Mouse (Mus musculus) hindbrain, embryonic 12.5 days (tissue): ENCODE data around the gene Syne2. TPM values are rescaled to one million over a fixed set of nuclear protein-coding genes. Genes with fewer than 3 reads are reported as not detected.
A peak's percentile ranks its signal among the peaks of the same experiment; 100 is the strongest.

Source experiments
- ATAC-seq: fragments of 200-750 bp; cut with Nextera tagmentation; 2 replicates; pipeline ENCODE4 v1.8.0; 2017; ENCODE audit warnings: moderate TSS enrichment; ENCODE audit not compliant: low FRiP score
- H3K27ac ChIP-seq: fragments of 300-500 bp; sonication (generic); 2 replicates; pipeline ENCODE4 v1.5.1; 2016; ENCODE audit warnings: mild to moderate bottlenecking
- H3K27me3 ChIP-seq: fragments of 300-500 bp; sonication (generic); 2 replicates; pipeline ENCODE4 v1.6.1; 2016; ENCODE audit warnings: mild to moderate bottlenecking
- H3K36me3 ChIP-seq: fragments of 300-500 bp; sonication (generic); 2 replicates; pipeline ENCODE4 v1.6.1; 2016; ENCODE audit warnings: mild to moderate bottlenecking
- H3K4me1 ChIP-seq: fragments of 300-500 bp; sonication (generic); 2 replicates; pipeline ENCODE4 v1.6.1; 2016
- H3K4me2 ChIP-seq: fragments of 300-500 bp; sonication (generic); replicated peaks from 2 replicates; pipeline ENCODE4 v1.6.1; 2016; ENCODE audit warnings: mild to moderate bottlenecking
- H3K4me3 ChIP-seq: fragments of 300-500 bp; sonication (generic); 2 replicates; pipeline ENCODE4 v1.5.1; 2016; ENCODE audit warnings: mild to moderate bottlenecking
- H3K9ac ChIP-seq: fragments of 300-500 bp; sonication (generic); 2 replicates; pipeline ENCODE4 v1.6.1; 2016; ENCODE audit warnings: mild to moderate bottlenecking, moderate library complexity
- H3K9me3 ChIP-seq: fragments of 300-500 bp; sonication (generic); replicated peaks from 2 replicates; pipeline ENCODE4 v1.6.1; 2016; ENCODE audit warnings: mild to moderate bottlenecking
- WGBS: fragments of 180-500 bp; shearing (Covaris S2); methylation state at CpG from one replicate; pipeline ENCODE4 v1.1.7; 2016; 5-methylcytosine and 5-hydroxymethylcytosine counted together
- polyA plus RNA-seq: library from polyadenylated mRNA; unstranded; fragments of >200 nt; fragmentation: Nextera tagmentation; extraction: Ambion mirVana; gene quantifications from 2 replicates; pipeline ENCODE4 v1.2.1, GENCODE M21; 2016

Gene Syne2
- polyA plus RNA-seq, 1 experiment from 2014 or later: 92.8 TPM

DNA sequence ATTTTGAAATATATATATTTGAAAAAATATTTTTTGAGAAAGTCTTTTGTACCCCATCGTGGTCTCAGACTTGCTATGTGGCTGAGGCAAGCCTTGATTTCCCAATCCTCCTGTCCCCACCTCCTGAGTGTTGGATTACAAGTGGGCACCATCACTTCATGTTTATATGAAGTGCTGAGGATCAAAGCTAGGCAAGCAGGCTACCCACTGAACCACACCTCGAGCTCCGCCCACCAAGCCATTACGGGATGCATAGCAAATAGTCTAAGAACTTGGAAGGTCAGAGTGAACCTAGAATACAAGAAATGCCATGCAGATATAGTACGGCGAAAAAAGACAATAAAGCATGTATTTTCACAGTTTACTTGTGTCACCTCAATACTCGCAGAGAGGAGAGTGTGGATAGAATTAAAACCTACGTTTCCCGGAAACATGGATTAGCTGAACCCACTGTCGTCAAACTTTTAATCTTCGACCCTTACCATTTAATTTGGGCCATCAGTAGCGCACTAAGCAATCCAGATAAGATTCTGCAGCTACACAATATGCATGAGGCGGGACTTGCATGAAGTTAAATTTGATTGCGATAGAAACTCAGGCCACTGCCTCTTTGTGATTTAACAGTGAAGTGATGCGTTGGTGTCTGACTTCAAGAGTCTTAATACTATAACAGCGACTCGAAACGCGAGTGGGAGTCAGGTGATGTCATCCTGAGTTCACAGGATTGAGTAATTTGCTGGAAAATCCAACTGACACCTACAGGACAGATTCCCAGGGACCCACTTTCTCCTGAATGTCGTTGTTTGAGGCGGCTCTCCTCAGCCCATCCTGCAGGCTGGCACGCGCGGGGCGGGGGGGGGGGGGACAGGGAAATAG is 715 bp upstream of the Syne2 start:
- H3K4me2 ChIP-seq: peak overlapping the region; percentile 72
- no peak overlapping the region for H3K27ac ChIP-seq
- H3K27me3 ChIP-seq: no peaks in the 10 kb centered on the region
- H3K36me3 ChIP-seq: no peaks in the 10 kb centered on the region
- whole genome bisulfite sequencing: 18% methylated on average over 22 of the region's 25 CpGs
- H3K9ac ChIP-seq: peak overlapping the region; percentile 84
- peaks cover 31% of the 10 kb centered on the region for H3K4me1 ChIP-seq
- H3K9me3 ChIP-seq: no peaks in the 10 kb centered on the region
- ATAC-seq: no peak; the same call in 1 of the 2 replicates
- peak overlapping the region; percentile 81 for H3K4me3 ChIP-seq

DNA sequence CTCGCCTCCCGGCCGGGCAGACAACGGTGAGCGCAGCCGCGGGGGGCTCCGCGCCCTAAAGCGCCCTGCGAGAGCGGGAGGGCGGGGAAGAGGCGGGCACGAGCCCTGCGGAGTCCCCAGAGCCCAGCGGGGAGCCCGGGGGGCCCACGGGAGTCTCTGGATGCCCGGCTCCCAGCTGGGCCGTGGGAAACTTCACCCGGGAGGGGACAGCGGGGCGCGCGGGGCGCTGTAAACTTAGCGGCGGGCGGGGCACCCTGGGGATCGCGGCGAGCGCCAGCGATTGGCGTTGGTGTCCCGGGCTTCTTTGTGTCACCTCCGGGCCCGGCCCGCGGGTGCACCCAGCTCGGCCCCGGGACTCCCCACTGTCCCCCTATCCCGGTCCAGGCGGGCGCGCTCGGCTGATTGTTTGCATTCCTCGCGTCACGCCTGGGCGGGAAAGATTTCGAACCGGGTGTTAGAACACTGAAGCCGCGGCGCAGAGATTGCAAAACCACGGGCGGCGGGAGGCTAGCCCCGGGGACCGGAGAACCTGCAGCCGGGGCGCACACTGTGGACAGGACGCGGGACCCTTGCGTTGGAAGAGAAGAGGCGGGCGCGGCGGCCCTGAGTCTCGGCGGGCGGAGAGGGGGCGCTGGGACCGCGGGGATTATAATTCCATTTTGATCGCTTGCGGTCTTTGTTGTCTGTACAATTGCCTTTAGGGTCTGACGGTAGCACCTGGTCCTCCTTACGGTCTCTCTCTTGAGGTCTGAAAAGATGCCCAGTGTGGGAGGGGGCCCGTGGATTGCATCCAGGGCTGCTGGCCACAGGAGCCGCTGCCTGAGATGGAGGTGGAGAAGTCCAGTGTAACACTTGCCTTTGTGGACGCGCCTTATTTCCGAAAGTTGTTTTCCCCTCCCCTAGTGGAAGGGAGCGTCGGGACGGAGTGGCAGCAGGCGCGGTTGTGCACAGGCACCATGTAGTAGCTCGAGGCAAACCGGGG is 810 bp downstream of the Syne2 start:
- peaks cover 34% of the 10 kb centered on the region for H3K4me1 ChIP-seq
- ATAC-seq: peak; percentile 85
- H3K27ac ChIP-seq: peak overlapping the region; percentile 82
- under 1% methylated on average over 75 of the region's 93 CpGs for WGBS
- no peaks in the 10 kb centered on the region for H3K27me3 ChIP-seq
- peak overlapping the region; percentile 81 for H3K4me3 ChIP-seq
- H3K4me2 ChIP-seq: peak overlapping the region; percentile 72
- no peaks in the 10 kb centered on the region for H3K9me3 ChIP-seq
- H3K36me3 ChIP-seq: no peaks in the 10 kb centered on the region
- H3K9ac ChIP-seq: peak overlapping the region; percentile 84

DNA sequence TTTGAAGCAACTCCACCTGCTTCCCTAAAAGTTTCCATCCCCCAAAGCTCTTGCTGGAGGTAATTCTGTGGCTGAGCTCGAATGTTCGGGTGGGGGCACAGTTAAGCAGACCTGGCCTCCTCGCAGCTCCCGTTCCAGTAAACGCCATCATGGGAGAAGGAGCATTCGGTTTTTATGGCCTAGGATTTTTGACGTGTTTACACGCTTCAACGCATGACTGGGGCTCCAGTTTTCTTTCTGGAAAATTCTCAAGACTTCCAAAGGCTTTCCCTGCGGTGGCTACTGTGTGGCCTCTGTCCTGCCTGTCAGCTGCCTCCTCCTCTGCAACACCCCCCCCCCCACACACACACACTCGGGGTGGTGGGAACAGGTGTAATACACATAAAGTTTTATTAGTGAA is 1.5 kb downstream of the Syne2 start:
- Histone ChIP-seq H3K9me3 (no peaks in the 10 kb centered on the region), H3K27me3 (no peaks in the 10 kb centered on the region), H3K4me1 (peaks cover 34% of the 10 kb centered on the region), H3K4me3 (peak overlapping the region; percentile 81), H3K36me3 (no peaks in the 10 kb centered on the region), H3K4me2 (peak overlapping the region; percentile 72), H3K9ac (peak overlapping the region; percentile 84), H3K27ac (0 out of 2 replicates have a peak overlapping the region, but pooled peaks have one; percentile 82)
- ATAC-seq: no peak
- 13% methylated on average over 11 of the region's 11 CpGs for WGBS

DNA sequence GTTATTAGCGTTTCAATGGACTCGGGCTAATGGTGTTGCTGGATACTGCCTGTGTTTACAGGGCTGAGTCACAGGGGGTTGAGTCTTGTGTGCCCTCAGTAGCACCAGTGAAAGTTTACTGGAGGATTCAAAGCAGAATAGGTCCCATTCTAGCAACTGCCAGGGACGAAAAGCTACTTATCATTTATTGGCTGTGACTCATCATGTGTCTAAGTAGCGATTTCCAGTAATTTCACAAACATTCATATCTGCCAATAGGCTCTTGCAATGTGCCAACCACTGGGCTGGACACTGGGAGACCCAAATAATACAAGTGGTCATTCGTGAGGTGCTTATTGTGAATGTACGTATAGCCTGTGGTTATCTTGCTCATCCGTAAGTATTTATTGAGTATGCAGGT is 2.3 kb downstream of the Syne2 start:
- Histone ChIP-seq H3K4me1 (peaks cover 34% of the 10 kb centered on the region), H3K9ac (no peak overlapping the region), H3K27ac (no peak overlapping the region), H3K4me3 (no peak overlapping the region), H3K4me2 (peak overlapping the region; percentile 13; the same call in 1 of the 2 replicates), H3K9me3 (no peaks in the 10 kb centered on the region), H3K36me3 (no peaks in the 10 kb centered on the region), H3K27me3 (no peaks in the 10 kb centered on the region)
- WGBS: 78% methylated on average over 7 of the region's 7 CpGs
- ATAC-seq: no peak

DNA sequence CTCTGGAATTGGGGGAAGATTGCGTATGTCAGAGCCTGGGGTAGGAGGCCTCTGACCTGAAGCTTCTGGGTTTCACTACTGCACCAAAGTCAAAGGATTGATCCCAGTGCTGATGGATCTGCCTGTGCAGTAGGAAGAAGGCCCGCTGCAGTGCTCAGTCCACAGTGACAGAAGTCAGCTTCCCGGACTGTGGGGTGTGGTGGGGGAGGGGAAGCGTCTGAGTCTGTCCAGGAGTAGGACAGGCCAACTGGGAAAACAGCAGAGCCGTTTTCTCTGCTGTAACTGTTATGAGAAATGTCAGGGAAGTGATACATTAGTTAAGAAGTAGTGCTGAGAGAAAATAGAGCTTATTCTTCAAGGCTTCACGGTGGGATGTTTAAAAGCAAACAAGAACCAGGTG is 4.2 kb downstream of the Syne2 start:
- Histone ChIP-seq H3K4me2 (no peak overlapping the region), H3K4me3 (no peak overlapping the region), H3K27ac (no peak overlapping the region), H3K4me1 (peaks cover 40% of the 10 kb centered on the region), H3K36me3 (no peaks in the 10 kb centered on the region), H3K9ac (peak overlapping the region; percentile 14; the same call in 1 of the 2 replicates), H3K27me3 (no peaks in the 10 kb centered on the region), H3K9me3 (no peaks in the 10 kb centered on the region)
- WGBS: 45% methylated on average over 6 of the region's 6 CpGs
- ATAC-seq: no peak

DNA sequence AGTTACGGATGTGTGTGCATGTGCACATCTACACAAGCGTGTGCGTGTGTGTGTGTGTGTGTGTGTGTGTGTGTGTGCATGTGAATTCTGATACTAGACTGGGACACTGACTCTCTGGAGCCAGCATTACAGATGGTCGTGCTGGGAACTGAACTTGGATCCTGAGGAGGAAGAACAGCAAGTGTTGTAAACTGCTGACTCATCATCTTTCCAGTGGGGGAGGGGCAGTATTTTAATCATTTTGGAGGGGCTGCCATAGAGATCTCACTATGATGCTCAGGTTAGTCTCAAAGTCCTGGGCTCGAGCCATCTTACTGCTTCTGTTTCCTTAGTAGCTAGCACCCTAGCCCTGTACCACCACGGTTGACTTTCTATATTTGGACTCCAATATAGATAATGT is 5.5 kb downstream of the Syne2 start:
- Histone ChIP-seq H3K4me2 (no peak overlapping the region), H3K4me1 (peaks cover 36% of the 10 kb centered on the region), H3K9ac (no peak overlapping the region), H3K9me3 (no peaks in the 10 kb centered on the region), H3K4me3 (no peak overlapping the region), H3K36me3 (no peaks in the 10 kb centered on the region), H3K27ac (no peak overlapping the region), H3K27me3 (no peaks in the 10 kb centered on the region)
- ATAC-seq: no peak
- WGBS: 93% methylated on average over 6 of the region's 6 CpGs

DNA sequence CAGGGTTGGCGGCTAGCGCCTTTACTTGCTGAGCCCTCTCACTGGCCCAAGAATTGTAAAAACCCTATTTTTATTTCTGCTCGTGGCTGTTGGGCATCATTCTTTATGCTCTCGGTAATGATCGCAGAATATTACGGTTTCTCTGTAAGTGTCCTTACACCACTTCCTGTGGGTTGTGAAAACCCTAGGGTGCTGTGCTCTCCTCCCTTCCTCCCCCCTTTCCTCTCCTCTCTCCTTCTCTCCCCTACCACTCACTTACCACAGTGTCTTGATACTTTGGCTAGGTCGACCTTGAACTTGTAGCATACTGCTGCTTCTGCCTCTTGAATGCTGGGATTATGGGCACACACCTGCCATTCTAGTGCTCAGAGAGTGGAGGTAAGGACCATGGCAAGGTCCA is 7.5 kb downstream of the Syne2 start:
- no peak overlapping the region for H3K4me3 ChIP-seq
- peaks cover 27% of the 10 kb centered on the region for H3K4me1 ChIP-seq
- H3K9me3 ChIP-seq: no peaks in the 10 kb centered on the region
- no peak overlapping the region for H3K4me2 ChIP-seq
- no peaks in the 10 kb centered on the region for H3K27me3 ChIP-seq
- WGBS: 91% methylated on average over 7 of the region's 7 CpGs
- H3K9ac ChIP-seq: no peak overlapping the region
- no peak for ATAC-seq
- H3K36me3 ChIP-seq: no peaks in the 10 kb centered on the region
- H3K27ac ChIP-seq: no peak overlapping the region

DNA sequence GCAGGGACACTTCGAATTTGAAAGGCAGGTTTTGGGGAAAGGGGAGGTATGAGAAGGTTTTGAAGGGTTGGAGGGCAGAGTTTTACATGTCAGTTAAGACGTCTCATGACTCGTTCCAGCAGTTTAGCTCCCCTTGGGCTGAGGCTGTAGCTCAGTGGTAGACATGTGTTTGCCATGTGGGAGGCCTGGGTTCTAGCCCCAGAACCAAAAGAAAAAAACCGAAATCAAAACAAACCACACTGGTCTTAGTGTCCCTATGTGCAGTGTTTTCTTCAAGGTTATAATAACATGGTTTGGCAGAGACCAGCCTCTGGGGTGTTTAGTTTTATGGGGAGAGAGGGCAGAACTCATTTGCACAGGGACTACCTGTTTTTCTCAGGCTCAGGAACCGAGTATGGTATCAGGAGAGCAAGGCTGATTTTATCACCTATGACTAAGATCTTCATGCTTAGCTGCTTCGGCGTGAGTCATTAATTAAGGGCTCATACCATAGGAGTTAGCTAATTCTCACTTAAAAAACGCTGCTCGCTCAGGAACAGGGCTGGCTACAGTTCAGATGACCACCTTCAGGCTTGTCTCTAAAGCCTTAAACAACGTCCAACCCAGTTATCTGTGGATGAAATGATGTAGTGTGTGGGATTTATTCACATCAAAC is 8.9 kb downstream of the Syne2 start:
- Histone ChIP-seq H3K27ac (no peak overlapping the region), H3K27me3 (no peaks in the 10 kb centered on the region), H3K36me3 (no peaks in the 10 kb centered on the region), H3K4me3 (no peak overlapping the region), H3K4me2 (no peak overlapping the region), H3K9me3 (no peaks in the 10 kb centered on the region), H3K4me1 (peaks cover 17% of the 10 kb centered on the region), H3K9ac (no peak overlapping the region)
- 65% methylated on average over 10 of the region's 10 CpGs for WGBS
- no peak for ATAC-seq

DNA sequence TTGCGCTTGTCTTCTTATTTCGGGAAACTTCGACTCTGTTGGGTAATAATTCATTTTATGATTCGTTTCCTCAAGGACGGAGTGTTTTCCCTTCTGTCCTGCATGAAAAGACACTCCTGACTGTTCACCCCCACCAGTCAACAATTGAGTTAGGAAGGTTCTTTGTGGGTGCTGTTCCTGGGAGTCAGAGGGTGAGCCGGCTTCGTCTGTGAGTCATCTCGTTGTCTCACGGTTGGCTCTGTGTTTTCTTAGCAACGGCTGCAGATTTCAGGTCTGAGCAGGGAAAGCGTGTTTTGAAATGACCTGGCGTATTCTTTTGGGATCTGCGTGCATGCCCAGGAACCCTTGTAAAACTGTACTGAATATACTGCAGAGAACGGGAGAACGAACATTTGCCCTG is 9.8 kb downstream of the Syne2 start:
- Histone ChIP-seq H3K9me3 (no peaks in the 10 kb centered on the region), H3K9ac (no peak overlapping the region), H3K27me3 (no peaks in the 10 kb centered on the region), H3K4me1 (0 out of 2 replicates have a peak, but pooled peaks cover 11% of the 10 kb centered on the region), H3K36me3 (no peaks in the 10 kb centered on the region), H3K4me2 (no peak overlapping the region), H3K27ac (no peak overlapping the region), H3K4me3 (no peak overlapping the region)
- 82% methylated on average over 15 of the region's 15 CpGs for WGBS
- ATAC-seq: no peak

DNA sequence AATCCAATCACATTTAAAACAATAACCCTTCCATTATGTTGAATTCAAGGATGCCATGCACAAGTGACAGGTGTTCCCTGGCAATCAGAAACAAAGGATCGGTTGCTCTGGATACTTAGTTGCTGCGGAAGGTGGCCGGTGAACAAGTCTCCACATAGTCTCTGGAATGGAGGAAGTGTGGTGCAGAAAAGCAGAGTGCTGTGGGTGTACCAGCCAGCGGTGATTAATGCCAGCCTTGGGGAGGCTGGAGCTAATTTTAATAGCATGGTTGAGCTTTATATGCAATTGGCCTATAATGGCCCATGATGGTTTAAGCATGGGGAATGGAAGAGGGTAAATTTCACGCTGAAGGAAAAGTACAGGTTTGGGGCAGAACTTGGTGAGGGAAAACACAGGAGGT is 11.7 kb downstream of the Syne2 start:
- Histone ChIP-seq H3K4me2 (no peak overlapping the region), H3K4me1 (peaks cover 27% of the 10 kb centered on the region), H3K36me3 (no peaks in the 10 kb centered on the region), H3K9ac (no peak overlapping the region), H3K27ac (no peak overlapping the region), H3K4me3 (no peak overlapping the region), H3K27me3 (no peaks in the 10 kb centered on the region), H3K9me3 (no peaks in the 10 kb centered on the region)
- ATAC-seq: no peak
- 85% methylated on average over 5 of the region's 5 CpGs for WGBS

DNA sequence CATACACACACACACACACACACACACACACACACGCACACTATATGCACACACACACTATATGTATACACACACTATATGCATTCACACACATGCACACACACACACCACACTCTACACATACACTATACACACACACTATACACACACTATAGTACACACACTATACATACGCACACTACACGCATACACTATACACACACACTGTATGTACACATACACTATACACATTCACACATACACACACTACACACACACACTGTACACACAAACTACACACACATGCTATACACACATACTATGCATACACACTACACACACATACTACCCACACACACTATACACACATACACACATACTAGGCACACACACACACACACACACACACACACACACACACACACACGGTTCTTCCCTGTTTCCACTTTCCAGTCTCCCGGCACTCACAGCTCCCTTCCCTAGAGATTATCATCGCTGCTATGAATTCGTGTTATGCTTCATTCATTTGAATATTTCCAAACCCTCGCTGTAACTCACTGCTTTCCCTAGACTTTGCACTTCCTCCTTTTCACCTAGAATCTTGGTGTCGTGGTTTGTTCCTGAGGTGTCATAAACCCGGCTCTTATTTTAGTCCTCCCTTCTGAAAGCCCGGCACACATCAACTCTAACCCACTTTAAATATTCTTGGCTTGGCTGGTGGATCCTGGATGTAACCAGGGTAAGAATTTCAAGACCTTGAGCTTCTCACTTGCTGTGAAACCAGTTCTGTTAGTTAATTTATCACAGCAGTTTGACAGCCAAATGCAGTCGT is 15.4 kb downstream of the Syne2 start:
- no peak for ATAC-seq

More for the DNA sequence above, 15.4 kb downstream of the Syne2 start:
- no peaks in the 10 kb centered on the region for H3K9me3 ChIP-seq
- H3K27me3 ChIP-seq: no peaks in the 10 kb centered on the region; the same call in 1 of the 2 replicates
- no peak overlapping the region for H3K27ac ChIP-seq
- WGBS: 74% methylated on average over 12 of the region's 12 CpGs
- peaks cover 33% of the 10 kb centered on the region for H3K4me1 ChIP-seq
- H3K4me2 ChIP-seq: no peak overlapping the region
- H3K9ac ChIP-seq: no peak overlapping the region
- H3K36me3 ChIP-seq: no peaks in the 10 kb centered on the region
- H3K4me3 ChIP-seq: no peak overlapping the region
